Mouse (Mus musculus) MEL (cell line): Measurements from ENCODE around the gene Plbd2. TPM values are rescaled to one million over a fixed set of nuclear protein-coding genes. Genes with fewer than 3 reads are reported as not detected.

Experiments used
- DNase-seq: peaks from one replicate; pipeline ENCODE4 v3.0.0; 2011; ENCODE audit warnings: low read depth, low spot score
- H3K27ac ChIP-seq: 2 replicates; pipeline ENCODE4 v1.5.1; 2012; ENCODE audit warnings: low read depth, mild to moderate bottlenecking, control low read depth, low read length, moderate library complexity; ENCODE audit not compliant: control insufficient read depth
- H3K27me3 ChIP-seq, 2 experiments: fragments of 150-350 bp in 1 of 2; sonication (generic) in 1 of 2; 2 replicates each; pipeline ENCODE4 v1.6.1; 2012; ENCODE audit warnings: low read length in 2 of 2, mild to moderate bottlenecking in 2 of 2, improper control_type of control experiment in 1 of 2, moderate library complexity in 1 of 2; ENCODE audit not compliant: insufficient read depth in 2 of 2, control insufficient read depth in 1 of 2
- H3K36me3 ChIP-seq, 2 experiments: 2 replicates each; pipeline ENCODE4 v1.6.1; 2012 to 2014; ENCODE audit warnings: low read length in 2 of 2, improper control_type of control experiment in 1 of 2, inconsistent platforms in 1 of 2, mild to moderate bottlenecking in 1 of 2; ENCODE audit not compliant: insufficient read depth in 2 of 2, control insufficient read depth in 1 of 2
- H3K4me1 ChIP-seq, 2 experiments: fragments of 150-350 bp in 1 of 2; sonication (generic) in 1 of 2; 2 replicates each; pipeline ENCODE4 v1.6.1; 2012; ENCODE audit warnings: low read length in 2 of 2, improper control_type of control experiment in 1 of 2, mild to moderate bottlenecking in 1 of 2; ENCODE audit not compliant: insufficient read depth in 2 of 2, control insufficient read depth in 1 of 2
- H3K4me3 ChIP-seq, 2 experiments: fragments of 150-350 bp in 1 of 2; sonication (generic) in 1 of 2; 2 replicates each; pipeline ENCODE4 v1.5.1; 2012; ENCODE audit warnings: low read depth in 2 of 2, low read length in 2 of 2, mild to moderate bottlenecking in 2 of 2, moderate library complexity in 2 of 2, control low read depth in 1 of 2, improper control_type of control experiment in 1 of 2; ENCODE audit not compliant: control insufficient read depth in 1 of 2, insufficient read depth in 1 of 2
- H3K79me2 ChIP-seq: 2 replicates; pipeline ENCODE4 v1.6.1; 2012; ENCODE audit warnings: mild to moderate bottlenecking, low read length, moderate library complexity; ENCODE audit not compliant: control insufficient read depth, poor library complexity, insufficient read depth
- H3K9ac ChIP-seq: 2 replicates; pipeline ENCODE4 v1.6.1; 2012; ENCODE audit warnings: low read depth, mild to moderate bottlenecking, control low read depth, low read length, moderate library complexity; ENCODE audit not compliant: control insufficient read depth, poor library complexity, severe bottlenecking
- H3K9me3 ChIP-seq: fragments of 150-350 bp; sonication (generic); replicated peaks from 2 replicates; pipeline ENCODE4 v1.6.1; 2012; ENCODE audit warnings: mild to moderate bottlenecking, low read length, improper control_type of control experiment, moderate library complexity; ENCODE audit not compliant: insufficient read depth
- BHLHE40 ChIP-seq: IDR thresholded peaks from 2 replicates; pipeline ENCODE4 v1.6.1; 2012; ENCODE audit warnings: low read depth, mild to moderate bottlenecking, inconsistent platforms, low read length, improper control_type of control experiment, borderline replicate concordance
- CHD2 ChIP-seq: IDR thresholded peaks from 2 replicates; pipeline ENCODE4 v1.6.1; 2011; ENCODE audit warnings: low read length, improper control_type of control experiment
- CTCF ChIP-seq, 3 experiments: IDR thresholded peaks in 2 of 3; conservative IDR thresholded peaks in 1 of 3; 2 replicates each; pipeline ENCODE4 v1.5.1; 2011 to 2012; ENCODE audit warnings: low read length in 3 of 3, low read depth in 2 of 3, mild to moderate bottlenecking in 2 of 3, improper control_type of control experiment in 1 of 3, inconsistent platforms in 1 of 3, mixed read lengths in 1 of 3, moderate library complexity in 1 of 3; ENCODE audit not compliant: control insufficient read depth in 1 of 3, insufficient read depth in 1 of 3, poor library complexity in 1 of 3, severe bottlenecking in 1 of 3
- E2F4 ChIP-seq: IDR thresholded peaks from 2 replicates; pipeline ENCODE4 v1.6.1; 2011; ENCODE audit warnings: low read depth, low read length, improper control_type of control experiment, borderline replicate concordance
- EP300 ChIP-seq, 2 experiments: IDR thresholded peaks; 2 replicates each; pipeline ENCODE4 v1.6.1; 2011; ENCODE audit warnings: improper control_type of control experiment in 2 of 2, low read length in 2 of 2, low read depth in 1 of 2, mild to moderate bottlenecking in 1 of 2
- GABPA ChIP-seq: IDR thresholded peaks from 2 replicates; pipeline ENCODE4 v1.6.1; 2012; ENCODE audit warnings: low read depth, mild to moderate bottlenecking, inconsistent platforms, low read length, improper control_type of control experiment, moderate library complexity
- GATA1 ChIP-seq: IDR thresholded peaks from 2 replicates; pipeline ENCODE4 v1.6.1; 2011; ENCODE audit warnings: low read depth, low read length, improper control_type of control experiment
- HCFC1 ChIP-seq: IDR thresholded peaks from 2 replicates; pipeline ENCODE4 v1.6.1; 2012; ENCODE audit warnings: low read depth, mild to moderate bottlenecking, inconsistent platforms, low read length, improper control_type of control experiment, moderate library complexity
- MXI1 ChIP-seq: IDR thresholded peaks from 2 replicates; pipeline ENCODE4 v1.6.1; 2011; ENCODE audit warnings: mild to moderate bottlenecking, low read depth, low read length, improper control_type of control experiment
- MYC ChIP-seq: IDR thresholded peaks from 2 replicates; pipeline ENCODE4 v1.6.1; 2011; ENCODE audit warnings: low read depth, mild to moderate bottlenecking, low read length, improper control_type of control experiment, moderate library complexity
- NELFE ChIP-seq: IDR thresholded peaks from 2 replicates; pipeline ENCODE4 v1.6.1; 2011; ENCODE audit warnings: low read depth, low read length, improper control_type of control experiment
- NRF1 ChIP-seq: IDR thresholded peaks from 2 replicates; pipeline ENCODE4 v1.6.1; 2014; ENCODE audit warnings: low read depth, mild to moderate bottlenecking, inconsistent platforms, low read length, improper control_type of control experiment, moderate library complexity; ENCODE audit not compliant: poor library complexity, insufficient read depth, severe bottlenecking
- POLR2A ChIP-seq, 2 experiments: IDR thresholded peaks; 2 replicates each; pipeline ENCODE4 v1.6.1; 2011 to 2012; ENCODE audit warnings: low read length in 2 of 2, mild to moderate bottlenecking in 2 of 2, control low read depth in 1 of 2, improper control_type of control experiment in 1 of 2, low read depth in 1 of 2, moderate library complexity in 1 of 2; ENCODE audit not compliant: control insufficient read depth in 1 of 2, insufficient read depth in 1 of 2, poor library complexity in 1 of 2
- POLR2AphosphoS2 ChIP-seq: IDR thresholded peaks from 2 replicates; pipeline ENCODE4 v1.6.1; 2011; ENCODE audit warnings: low read length, improper control_type of control experiment
- POLR2AphosphoS5 ChIP-seq: IDR thresholded peaks from 2 replicates; pipeline ENCODE4 v1.6.1; 2012; ENCODE audit warnings: low read depth, borderline replicate concordance, mild to moderate bottlenecking, inconsistent platforms, low read length, moderate library complexity, mixed read lengths
- RAD21 ChIP-seq: IDR thresholded peaks from 2 replicates; pipeline ENCODE4 v1.6.1; 2011; ENCODE audit warnings: mild to moderate bottlenecking, low read depth, low read length, improper control_type of control experiment
- RCOR1 ChIP-seq: IDR thresholded peaks from 2 replicates; pipeline ENCODE4 v1.6.1; 2012; ENCODE audit warnings: low read depth, mild to moderate bottlenecking, inconsistent platforms, low read length, improper control_type of control experiment
- SIN3A ChIP-seq: IDR thresholded peaks from 2 replicates; pipeline ENCODE4 v1.6.1; 2012; ENCODE audit warnings: low read length, improper control_type of control experiment, inconsistent platforms
- TAL1 ChIP-seq: IDR thresholded peaks from 2 replicates; pipeline ENCODE4 v1.6.1; 2012; ENCODE audit warnings: mild to moderate bottlenecking, inconsistent platforms, low read length, moderate library complexity, mixed read lengths
- TBP ChIP-seq: IDR thresholded peaks from 2 replicates; pipeline ENCODE4 v1.8.0; 2011; ENCODE audit warnings: low read depth, low read length, improper control_type of control experiment
- TCF12 ChIP-seq: IDR thresholded peaks from 2 replicates; pipeline ENCODE4 v1.6.1; 2014; ENCODE audit warnings: low read depth, mild to moderate bottlenecking, inconsistent platforms, low read length, improper control_type of control experiment, moderate library complexity
- UBTF ChIP-seq: IDR thresholded peaks from 2 replicates; pipeline ENCODE4 v1.6.1; 2012; ENCODE audit warnings: low read depth, mild to moderate bottlenecking, inconsistent platforms, low read length, improper control_type of control experiment, moderate library complexity, borderline replicate concordance; ENCODE audit not compliant: insufficient read depth
- USF2 ChIP-seq, 2 experiments: IDR thresholded peaks; 2 replicates each; pipeline ENCODE4 v1.6.1; 2011 to 2012; ENCODE audit warnings: improper control_type of control experiment in 2 of 2, low read length in 2 of 2, borderline replicate concordance in 1 of 2, inconsistent platforms in 1 of 2, low read depth in 1 of 2, mild to moderate bottlenecking in 1 of 2; ENCODE audit not compliant: insufficient read depth in 1 of 2
- ZC3H11A ChIP-seq: IDR thresholded peaks from 2 replicates; pipeline ENCODE4 v1.6.1; 2012; ENCODE audit warnings: low read depth, mild to moderate bottlenecking, inconsistent platforms, low read length, improper control_type of control experiment
- ZMIZ1 ChIP-seq: IDR thresholded peaks from 2 replicates; pipeline ENCODE4 v1.6.1; 2012; ENCODE audit warnings: low read depth, mild to moderate bottlenecking, inconsistent platforms, low read length, improper control_type of control experiment, moderate library complexity
- polyA plus RNA-seq, 2 experiments: library from polyadenylated mRNA; stranded (reverse) in 1 of 2; unstranded in 1 of 2; fragments of >175 nt in 1 of 2; fragments of >200 nt in 1 of 2; gene quantifications; 2 replicates each; pipeline versions ENCODE4 v1.2.1 to v1.2.4; 2012; ENCODE audit warnings: low replicate concordance in 2 of 2, low read depth in 1 of 2; ENCODE audit not compliant: insufficient read length in 2 of 2, insufficient read depth in 1 of 2, missing spikeins in 1 of 2
- total RNA-seq: library from RNA; depleted of rRNA; stranded (reverse); fragments of 300-350 nt; gene quantifications from 2 replicates; pipeline ENCODE4 v1.2.3, GENCODE M21; 2012

Plbd2 gene
- total and polyA plus RNA-seq, 3 experiments: 10.1 to 30.5 TPM; not detected in 1

GRCm38 (mm10) chr5:120461902-120462301 is 41.5 kb downstream of the Plbd2 start:
- Histone ChIP-seq H3K36me3 (peaks cover 0 to 5% of the 10 kb centered on the region in 2 experiments; a peak in 2 of 4 replicates), H3K79me2 (no peaks in the 10 kb centered on the region), H3K4me3 (no peak overlapping the region), H3K9ac (no peak overlapping the region), H3K4me1 (peaks cover 4 to 17% of the 10 kb centered on the region in 2 experiments), H3K27me3 (no peaks in the 10 kb centered on the region)
- no peak for DNase-seq
- TF ChIP-seq TAL1: no peak
- no peak for TF ChIP-seq BHLHE40
- TF ChIP-seq CTCF (IDR thresholded peaks at IDR 0.05 in 2 of 3, conservative IDR thresholded peaks at IDR 0.05 in 1 of 3; ENCODE audit: control insufficient read depth in 1 of 3, insufficient read depth in 1 of 3, low read depth in 2 of 3, low read length in 3 of 3, poor library complexity in 1 of 3, severe bottlenecking in 1 of 3): no peak
- no peak for TF ChIP-seq RCOR1
- no peak for TF ChIP-seq RAD21
- TF ChIP-seq E2F4: no peak
- no peak for TF ChIP-seq MYC
- no peak for TF ChIP-seq NELFE
- no peak for TF ChIP-seq UBTF
- no peak for TF ChIP-seq ZC3H11A
- no peak for TF ChIP-seq USF2 (IDR thresholded peaks at IDR 0.05; ENCODE audit: borderline replicate concordance in 1 of 2, insufficient read depth in 1 of 2, low read depth in 1 of 2, low read length in 2 of 2)
- no peak for TF ChIP-seq MXI1
- TF ChIP-seq NRF1: no peak
- TF ChIP-seq TBP: no peak
- TF ChIP-seq TCF12: no peak
- no peak for TF ChIP-seq POLR2A (IDR thresholded peaks at IDR 0.05; ENCODE audit: control insufficient read depth in 1 of 2, insufficient read depth in 1 of 2, low read depth in 1 of 2, low read length in 2 of 2, poor library complexity in 1 of 2)
- TF ChIP-seq, all 39 proteins: peak for 0
- no peak overlapping the region for H3K27ac ChIP-seq
- H3K9me3 ChIP-seq: no peaks in the 10 kb centered on the region

DNA sequence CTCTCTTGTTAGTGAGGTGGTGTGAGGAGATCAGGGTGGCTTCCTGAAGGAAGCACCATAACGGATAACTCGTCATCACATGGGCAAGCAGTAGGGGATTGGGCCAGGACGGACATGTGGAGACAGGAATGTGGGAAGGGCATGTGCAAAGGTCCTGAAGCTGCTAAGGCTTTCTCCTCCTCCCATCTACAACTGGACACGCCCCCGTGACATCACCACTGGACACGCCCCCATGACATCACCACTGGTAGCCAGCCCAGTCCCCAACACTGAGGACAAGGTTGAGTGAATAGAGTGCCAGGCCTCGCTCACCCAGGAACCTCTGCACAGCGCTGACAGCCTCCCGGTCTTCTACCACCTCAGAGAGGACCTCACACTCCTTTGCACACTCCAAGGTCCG is 44.3 kb downstream of the Plbd2 start:
- H3K4me3 ChIP-seq: no peak overlapping the region
- no peaks in the 10 kb centered on the region for H3K9me3 ChIP-seq
- H3K79me2 ChIP-seq: no peaks in the 10 kb centered on the region
- H3K27ac ChIP-seq: no peak overlapping the region
- DNase-seq: no peak
- H3K9ac ChIP-seq: no peak overlapping the region
- peaks cover 0 to 5% of the 10 kb centered on the region in 2 experiments; a peak in 2 of 4 replicates for H3K36me3 ChIP-seq
- TF ChIP-seq USF2 (IDR thresholded peaks at IDR 0.05; ENCODE audit: borderline replicate concordance in 1 of 2, insufficient read depth in 1 of 2, low read depth in 1 of 2, low read length in 2 of 2): no peak
- no peak for TF ChIP-seq E2F4
- TF ChIP-seq UBTF: no peak
- TF ChIP-seq CHD2: no peak
- no peak for TF ChIP-seq TCF12
- TF ChIP-seq BHLHE40: no peak
- TF ChIP-seq GABPA: no peak
- no peak for TF ChIP-seq POLR2AphosphoS2
- TF ChIP-seq ZMIZ1: no peak
- no peak for TF ChIP-seq POLR2AphosphoS5
- no peak for TF ChIP-seq SIN3A
- no peak for TF ChIP-seq EP300 (IDR thresholded peaks at IDR 0.05; ENCODE audit: low read depth in 1 of 2, low read length in 2 of 2)
- TF ChIP-seq GATA1: no peak
- TF ChIP-seq NELFE: no peak
- no peak for TF ChIP-seq HCFC1
- H3K4me1 ChIP-seq: peaks cover 8 to 19% of the 10 kb centered on the region in 2 experiments
- no peaks in the 10 kb centered on the region for H3K27me3 ChIP-seq
